Mouse (Mus musculus): ENCODE measurements around the gene Map4k3.

DNA sequence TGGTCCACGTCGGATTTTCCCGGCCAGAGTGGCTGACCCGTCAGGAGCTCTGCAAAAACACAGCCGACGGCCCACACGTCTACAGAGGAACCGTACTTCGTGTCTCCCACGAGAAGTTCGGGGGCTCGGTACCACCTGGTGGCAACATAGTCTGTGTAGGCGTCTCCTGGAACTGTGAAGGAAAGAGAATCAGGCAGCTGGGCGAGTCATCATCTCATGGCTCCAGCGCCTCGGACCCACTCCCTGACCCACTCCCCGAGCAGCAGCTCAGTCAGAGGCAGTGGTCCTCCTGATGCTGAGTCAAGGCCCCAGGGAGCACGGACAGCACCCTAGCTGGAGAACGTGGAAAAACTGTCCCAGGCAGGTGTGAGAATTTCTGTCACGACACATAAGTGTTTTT lies 184.6 kb downstream of the Map4k3 start:
- no peak for TF ChIP-seq POLR2A (IDR thresholded peaks at IDR 0.05; ENCODE audit: extremely low read depth, insufficient read depth, low read length)
- no peak for TF ChIP-seq CTCF (IDR thresholded peaks at IDR 0.05; ENCODE audit: extremely low read depth, insufficient read depth, low read length)

All from cortical plate, adult 2 months (tissue).